Mouse (Mus musculus) kidney, embryonic 16.5 days (tissue): ENCODE measurements around the gene Abraxas2. TPM values are rescaled to one million over a fixed set of nuclear protein-coding genes. Genes with fewer than 3 reads are reported as not detected.

ENCODE experiments used
- ATAC-seq: fragments of 200-750 bp; cut with Nextera tagmentation; 2 replicates; pipeline ENCODE4 v1.8.0; 2017; ENCODE audit warnings: moderate TSS enrichment; ENCODE audit not compliant: low FRiP score, low TSS enrichment
- H3K27ac ChIP-seq: fragments of 300-500 bp; sonication (generic); 2 replicates; pipeline ENCODE4 v1.5.1; 2014; ENCODE audit warnings: low read length
- H3K27me3 ChIP-seq: fragments of 300-500 bp; sonication (generic); 2 replicates; pipeline ENCODE4 v1.6.1; 2014; ENCODE audit warnings: low read length, control low read depth, mixed read lengths; ENCODE audit not compliant: insufficient read depth
- H3K36me3 ChIP-seq: fragments of 300-500 bp; sonication (generic); 2 replicates; pipeline ENCODE4 v1.6.1; 2014; ENCODE audit warnings: low read length, control low read depth, mixed read lengths; ENCODE audit not compliant: insufficient read depth
- H3K4me1 ChIP-seq: fragments of 300-500 bp; sonication (generic); 2 replicates; pipeline ENCODE4 v1.6.1; 2014; ENCODE audit warnings: low read length, control low read depth, mixed read lengths; ENCODE audit not compliant: insufficient read depth
- H3K4me2 ChIP-seq: fragments of 300-500 bp; sonication (generic); replicated peaks from 2 replicates; pipeline ENCODE4 v1.6.1; 2014; ENCODE audit warnings: low read depth, low read length
- H3K4me3 ChIP-seq: fragments of 300-500 bp; sonication (generic); 2 replicates; pipeline ENCODE4 v1.5.1; 2014; ENCODE audit warnings: mild to moderate bottlenecking, low read length
- H3K9ac ChIP-seq: fragments of 300-500 bp; sonication (generic); replicated peaks from 2 replicates; pipeline ENCODE4 v1.6.1; 2014; ENCODE audit warnings: low read length
- H3K9me3 ChIP-seq: fragments of 300-500 bp; sonication (generic); 2 replicates; pipeline ENCODE4 v1.6.1; 2016; ENCODE audit warnings: low read length, control low read depth
- WGBS: fragments of 180-500 bp; shearing (Covaris S2); extraction: QIAGEN DNeasy Blood & Tissue Kit; methylation state at CpG from one replicate; pipeline ENCODE4 v1.1.7; 2014; 5-methylcytosine and 5-hydroxymethylcytosine counted together
- polyA plus RNA-seq: library from polyadenylated mRNA; unstranded; fragments of >200 nt; fragmentation: Nextera tagmentation; extraction: Ambion mirVana; gene quantifications from 2 replicates; pipeline ENCODE4 v1.2.1, GENCODE M21; 2015

Gene Abraxas2
- polyA plus RNA-seq, 1 experiment from 2014 or later = 34.2 TPM

- no peak overlapping the region for H3K4me2 ChIP-seq
- no peaks in the 10 kb centered on the region for H3K9me3 ChIP-seq
- no peak overlapping the region for H3K27ac ChIP-seq
- H3K4me1 ChIP-seq = peaks cover 24% of the 10 kb centered on the region
- 75% methylated on average over 5 of the region's 5 CpGs for WGBS
- no peaks in the 10 kb centered on the region for H3K27me3 ChIP-seq
- no peak overlapping the region for H3K4me3 ChIP-seq
- ATAC-seq = no peak
- no peak overlapping the region for H3K9ac ChIP-seq
- 0 out of 2 replicates have a peak, but pooled peaks cover 3% of the 10 kb centered on the region for H3K36me3 ChIP-seq
These were observed 43.9 kb upstream of the Abraxas2 start for GRCm38 (mm10) chr7:132815081-132815480.

GRCm38 (mm10) chr7:132816528-132816927, 42.5 kb upstream of the Abraxas2 start:
- ATAC-seq = no peak
- H3K36me3 ChIP-seq = 0 out of 2 replicates have a peak, but pooled peaks cover 3% of the 10 kb centered on the region
- WGBS = 81% methylated on average over 2 of the region's 2 CpGs
- H3K9ac ChIP-seq = no peak overlapping the region
- H3K4me2 ChIP-seq = no peak overlapping the region
- peaks cover 12% of the 10 kb centered on the region for H3K4me1 ChIP-seq
- H3K27ac ChIP-seq = no peak overlapping the region
- no peaks in the 10 kb centered on the region for H3K9me3 ChIP-seq
- no peak overlapping the region for H3K4me3 ChIP-seq
- no peaks in the 10 kb centered on the region for H3K27me3 ChIP-seq

GRCm38 (mm10) chr7:132817056-132817455, 42.0 kb upstream of the Abraxas2 start:
- Histone ChIP-seq H3K27me3 (no peaks in the 10 kb centered on the region), H3K4me3 (no peak overlapping the region), H3K4me2 (no peak overlapping the region), H3K4me1 (peaks cover 6% of the 10 kb centered on the region; the same call in 1 of the 2 replicates), H3K27ac (no peak overlapping the region), H3K36me3 (0 out of 2 replicates have a peak, but pooled peaks cover 3% of the 10 kb centered on the region), H3K9me3 (no peaks in the 10 kb centered on the region), H3K9ac (no peak overlapping the region)
- 95% methylated on average over 6 of the region's 6 CpGs for WGBS
- no peak for ATAC-seq

- H3K4me1 ChIP-seq = peaks cover 5% of the 10 kb centered on the region; the same call in 1 of the 2 replicates
- peaks cover 10% of the 10 kb centered on the region; the same call in 1 of the 2 replicates for H3K36me3 ChIP-seq
- H3K9ac ChIP-seq = no peak overlapping the region
- H3K4me3 ChIP-seq = no peak overlapping the region
- H3K9me3 ChIP-seq = no peaks in the 10 kb centered on the region
- H3K27me3 ChIP-seq = no peaks in the 10 kb centered on the region
- H3K27ac ChIP-seq = no peak overlapping the region
- H3K4me2 ChIP-seq = no peak overlapping the region
- no peak for ATAC-seq
- 80% methylated on average over 3 of the region's 3 CpGs for WGBS
These were observed 38.3 kb upstream of the Abraxas2 start for GRCm38 (mm10) chr7:132820692-132821091.

- no peak overlapping the region for H3K9ac ChIP-seq
- no peaks in the 10 kb centered on the region for H3K27me3 ChIP-seq
- no peak overlapping the region for H3K27ac ChIP-seq
- peaks cover 5% of the 10 kb centered on the region; the same call in 1 of the 2 replicates for H3K4me1 ChIP-seq
- no peak overlapping the region for H3K4me2 ChIP-seq
- ATAC-seq = no peak
- H3K4me3 ChIP-seq = no peak overlapping the region
- H3K36me3 ChIP-seq = peaks cover 21% of the 10 kb centered on the region; the same call in 1 of the 2 replicates
- H3K9me3 ChIP-seq = no peaks in the 10 kb centered on the region
These were observed 35.2 kb upstream of the Abraxas2 start for GRCm38 (mm10) chr7:132823832-132824231.

GRCm38 (mm10) chr7:132824346-132825022, 34.5 kb upstream of the Abraxas2 start:
- no peak for ATAC-seq
- WGBS = 8% methylated on average over 1 of the region's 1 CpGs
- no peak overlapping the region for H3K4me3 ChIP-seq
- peaks cover 21% of the 10 kb centered on the region; the same call in 1 of the 2 replicates for H3K36me3 ChIP-seq
- H3K27ac ChIP-seq = no peak overlapping the region
- H3K4me2 ChIP-seq = no peak overlapping the region
- no peak overlapping the region for H3K9ac ChIP-seq
- H3K9me3 ChIP-seq = no peaks in the 10 kb centered on the region
- H3K27me3 ChIP-seq = no peaks in the 10 kb centered on the region
- H3K4me1 ChIP-seq = peaks cover 5% of the 10 kb centered on the region; the same call in 1 of the 2 replicates

- H3K9me3 ChIP-seq = no peaks in the 10 kb centered on the region
- peaks cover 34% of the 10 kb centered on the region for H3K36me3 ChIP-seq
- H3K27me3 ChIP-seq = no peaks in the 10 kb centered on the region
- 56% methylated on average over 4 of the region's 4 CpGs for WGBS
- ATAC-seq = no peak
- H3K9ac ChIP-seq = no peak overlapping the region
- no peak overlapping the region for H3K4me3 ChIP-seq
- H3K27ac ChIP-seq = no peak overlapping the region
- no peaks in the 10 kb centered on the region for H3K4me1 ChIP-seq
- H3K4me2 ChIP-seq = no peak overlapping the region
These were observed 28.1 kb upstream of the Abraxas2 start for GRCm38 (mm10) chr7:132830955-132831354.

- no peak for ATAC-seq
- Histone ChIP-seq H3K4me1 (no peaks in the 10 kb centered on the region), H3K9ac (no peak overlapping the region), H3K4me3 (no peak overlapping the region), H3K9me3 (no peaks in the 10 kb centered on the region), H3K4me2 (no peak overlapping the region), H3K27ac (no peak overlapping the region), H3K27me3 (no peaks in the 10 kb centered on the region), H3K36me3 (0 out of 2 replicates have a peak, but pooled peaks cover 3% of the 10 kb centered on the region)
- 54% methylated on average over 5 of the region's 5 CpGs for WGBS
These were observed 17.7 kb upstream of the Abraxas2 start for GRCm38 (mm10) chr7:132841287-132841686.

- H3K4me3 ChIP-seq = no peak overlapping the region
- no peak overlapping the region for H3K27ac ChIP-seq
- H3K4me1 ChIP-seq = no peaks in the 10 kb centered on the region
- H3K9me3 ChIP-seq = no peaks in the 10 kb centered on the region
- 0 out of 2 replicates have a peak, but pooled peaks cover 3% of the 10 kb centered on the region for H3K36me3 ChIP-seq
- no peak overlapping the region for H3K4me2 ChIP-seq
- H3K27me3 ChIP-seq = no peaks in the 10 kb centered on the region
- WGBS = 87% methylated on average over 1 of the region's 1 CpGs
- no peak for ATAC-seq
- no peak overlapping the region for H3K9ac ChIP-seq
These were observed 16.6 kb upstream of the Abraxas2 start for GRCm38 (mm10) chr7:132842455-132842854.

GRCm38 (mm10) chr7:132843152-132843551, 15.9 kb upstream of the Abraxas2 start:
- Histone ChIP-seq H3K27me3 (no peaks in the 10 kb centered on the region), H3K9ac (no peak overlapping the region), H3K4me1 (no peaks in the 10 kb centered on the region), H3K27ac (no peak overlapping the region), H3K9me3 (no peaks in the 10 kb centered on the region), H3K4me3 (no peak overlapping the region), H3K4me2 (no peak overlapping the region), H3K36me3 (peaks cover 10% of the 10 kb centered on the region)
- no peak for ATAC-seq
- 93% methylated on average over 3 of the region's 3 CpGs for WGBS
